Mouse (Mus musculus): ENCODE data around the gene Ihh. TPM values are rescaled to one million over a fixed set of nuclear protein-coding genes. Genes with fewer than 3 reads are reported as not detected.

The Ihh gene
- total RNA-seq (2014; rRNA removed) (0.16 and 1.2 TPM in 2 replicates), polyA plus RNA-seq (2015; fragmentation: Nextera tagmentation; extraction: Ambion mirVana) (0.21 TPM in 2 replicates)

DNA sequence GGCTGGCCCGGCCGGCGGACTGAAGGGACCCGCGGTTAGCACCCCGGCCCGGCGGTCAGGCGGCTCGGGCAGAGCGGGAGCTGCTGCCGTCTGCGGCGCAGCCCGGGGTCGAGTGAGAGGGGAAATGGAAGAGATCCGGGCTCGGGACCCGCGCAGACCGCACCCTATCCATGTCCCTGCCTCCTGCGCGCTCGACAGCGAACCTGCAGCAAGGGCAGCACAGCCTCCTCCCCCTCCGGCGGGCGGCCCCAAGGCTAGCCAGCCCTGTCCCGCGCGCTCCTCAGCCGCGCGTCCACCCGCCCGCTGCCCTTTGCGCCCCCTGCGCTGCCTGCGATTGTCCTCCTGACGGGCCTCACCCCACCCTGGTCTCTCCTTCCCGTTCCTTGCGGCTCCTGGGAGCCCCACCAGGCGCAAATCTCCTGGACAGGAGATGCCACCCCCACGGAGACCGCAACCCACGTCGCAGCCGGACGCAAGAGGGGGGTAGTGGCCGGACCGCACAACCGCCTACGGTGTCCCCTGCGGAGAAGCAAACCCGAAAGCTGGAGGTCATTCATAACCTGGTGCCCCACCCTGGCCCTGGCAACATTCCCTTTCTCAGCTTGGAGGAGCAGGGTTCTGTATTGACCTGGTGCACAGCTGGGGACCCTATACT, at the start of gene Ihh:
Gene Ihh (minus strand): TSS at position 117 of the 655 bp plus-strand sequence.
- no peak within 1 kb of the TSS for H3K27ac ChIP-seq (ENCODE audit: low read depth, low read length)
- peak within 1 kb of the TSS; percentile 51 for H3K4me2 ChIP-seq (ENCODE audit: low read depth, low read length, poor library complexity, severe bottlenecking)
- peaks cover 19% of the 10 kb centered on the region; the same call in 1 of the 2 replicates for H3K4me1 ChIP-seq (ENCODE audit: insufficient read depth, low read length)
- 2% methylated on average over 43 of the region's 55 CpGs for WGBS
- DNase-seq (ENCODE audit: low spot score) (no peak), ATAC-seq (ENCODE audit: low FRiP score) (no peak)
- H3K9ac ChIP-seq (replicated peaks; ENCODE audit: low read length, poor library complexity, severe bottlenecking): 0 out of 2 replicates have a peak within 1 kb of the TSS, but pooled peaks have one; percentile 24
- peaks cover 78% of the 10 kb centered on the region for H3K27me3 ChIP-seq (ENCODE audit: insufficient read depth, low read length)
- H3K9me3 ChIP-seq (ENCODE audit: low read length): no peaks in the 10 kb centered on the region
- TF ChIP-seq CTCF (IDR thresholded peaks at IDR 0.05): no peak
- no peaks in the 10 kb centered on the region for H3K36me3 ChIP-seq (ENCODE audit: insufficient read depth, low read length)
- H3K4me3 ChIP-seq (ENCODE audit: low read depth, low read length): peak within 1 kb of the TSS; percentile 25

DNA sequence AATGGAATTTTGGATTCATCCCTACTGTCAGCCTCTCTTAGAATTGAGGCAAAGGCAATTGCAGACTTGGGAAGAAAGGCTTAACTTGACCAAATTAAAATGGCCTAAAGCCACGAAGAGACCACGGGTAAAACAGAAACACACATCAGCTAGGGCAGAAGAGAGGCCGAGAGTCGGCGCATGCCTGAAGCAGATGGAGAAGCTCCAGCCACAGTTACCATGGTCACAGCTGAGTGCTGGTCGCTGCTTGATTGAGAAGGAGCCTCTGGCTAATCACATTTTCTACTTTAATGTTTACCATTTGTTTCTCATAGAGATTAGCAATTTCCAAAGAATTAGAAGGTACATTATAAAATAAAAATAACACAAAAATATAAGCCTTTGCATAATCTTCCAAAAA, 49.7 kb upstream of the Ihh start:
- DNase-seq (ENCODE audit: low spot score): peak; percentile 53
- 54% methylated on average over 6 of the region's 6 CpGs for WGBS
- Histone ChIP-seq H3K27ac (ENCODE audit: low read depth, low read length) (no peak overlapping the region), H3K4me2 (ENCODE audit: low read depth, low read length, poor library complexity, severe bottlenecking) (no peak overlapping the region), H3K4me1 (ENCODE audit: insufficient read depth, low read length) (no peaks in the 10 kb centered on the region), H3K36me3 (ENCODE audit: insufficient read depth, low read length) (no peaks in the 10 kb centered on the region), H3K4me3 (ENCODE audit: low read depth, low read length) (no peak overlapping the region), H3K27me3 (ENCODE audit: insufficient read depth, low read length) (no peaks in the 10 kb centered on the region), H3K9me3 (ENCODE audit: low read length) (no peaks in the 10 kb centered on the region), H3K9ac (replicated peaks; ENCODE audit: low read length, poor library complexity, severe bottlenecking) (no peak overlapping the region)
- no peak for TF ChIP-seq CTCF (IDR thresholded peaks at IDR 0.05)
- no peak for ATAC-seq (ENCODE audit: low FRiP score)

DNA sequence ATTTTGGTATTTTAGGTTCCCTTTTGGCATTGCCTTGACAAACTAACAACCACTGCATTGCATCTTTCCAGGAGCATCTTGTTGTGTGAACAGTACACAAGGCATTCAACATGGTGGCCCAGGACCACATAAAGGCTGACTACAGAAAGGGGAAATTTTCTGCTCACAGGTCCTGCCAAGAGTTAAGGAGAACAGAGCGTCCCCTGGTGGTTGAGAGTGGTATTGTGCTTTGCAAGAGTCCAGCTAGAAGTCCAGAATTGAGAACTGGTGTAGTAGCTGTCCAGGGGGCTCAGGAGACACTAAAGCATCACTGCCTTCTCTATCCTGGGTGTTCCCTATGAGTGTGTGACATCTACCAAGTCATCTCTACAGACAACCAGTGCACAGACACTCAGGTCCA, 49.0 kb upstream of the Ihh start:
- DNase-seq (ENCODE audit: low spot score): peak; percentile 17
- 7% methylated on average over 1 of the region's 1 CpGs for WGBS
- Histone ChIP-seq H3K4me1 (ENCODE audit: insufficient read depth, low read length) (no peaks in the 10 kb centered on the region), H3K9me3 (ENCODE audit: low read length) (no peaks in the 10 kb centered on the region), H3K9ac (replicated peaks; ENCODE audit: low read length, poor library complexity, severe bottlenecking) (no peak overlapping the region), H3K4me2 (ENCODE audit: low read depth, low read length, poor library complexity, severe bottlenecking) (no peak overlapping the region), H3K4me3 (ENCODE audit: low read depth, low read length) (no peak overlapping the region), H3K27me3 (ENCODE audit: insufficient read depth, low read length) (no peaks in the 10 kb centered on the region), H3K27ac (ENCODE audit: low read depth, low read length) (no peak overlapping the region), H3K36me3 (ENCODE audit: insufficient read depth, low read length) (no peaks in the 10 kb centered on the region)
- peak; percentile 69 for TF ChIP-seq CTCF (IDR thresholded peaks at IDR 0.05)
- ATAC-seq (ENCODE audit: low FRiP score): no peak

DNA sequence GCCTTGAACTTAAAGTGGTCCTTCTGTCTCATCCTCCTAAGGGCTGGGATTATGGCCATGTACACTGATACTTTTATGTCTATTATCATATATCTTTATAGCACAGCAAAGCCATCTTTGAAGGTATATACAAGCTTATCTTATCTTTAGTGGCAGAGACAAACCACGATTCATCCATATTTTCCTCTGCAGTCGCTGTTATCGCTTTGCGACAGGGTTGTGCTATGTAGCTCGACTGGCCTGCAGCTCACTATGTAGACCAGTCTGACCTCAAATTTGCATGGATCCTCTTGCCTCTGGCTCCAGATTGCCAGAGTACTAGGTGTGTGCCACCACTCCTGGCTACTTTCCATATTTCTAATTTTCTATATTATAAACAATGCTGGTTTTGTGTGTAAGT, 47.7 kb upstream of the Ihh start:
- ATAC-seq (ENCODE audit: low FRiP score) (no peak), DNase-seq (ENCODE audit: low spot score) (no peak)
- H3K9ac ChIP-seq (replicated peaks; ENCODE audit: low read length, poor library complexity, severe bottlenecking): no peak overlapping the region
- TF ChIP-seq CTCF (IDR thresholded peaks at IDR 0.05): no peak
- no peaks in the 10 kb centered on the region for H3K4me1 ChIP-seq (ENCODE audit: insufficient read depth, low read length)
- no peaks in the 10 kb centered on the region for H3K36me3 ChIP-seq (ENCODE audit: insufficient read depth, low read length)
- WGBS: 84% methylated on average over 5 of the region's 5 CpGs
- no peak overlapping the region for H3K27ac ChIP-seq (ENCODE audit: low read depth, low read length)
- H3K27me3 ChIP-seq (ENCODE audit: insufficient read depth, low read length): no peaks in the 10 kb centered on the region
- H3K9me3 ChIP-seq (ENCODE audit: low read length): no peaks in the 10 kb centered on the region
- no peak overlapping the region for H3K4me2 ChIP-seq (ENCODE audit: low read depth, low read length, poor library complexity, severe bottlenecking)
- no peak overlapping the region for H3K4me3 ChIP-seq (ENCODE audit: low read depth, low read length)

- ATAC-seq (ENCODE audit: low FRiP score): no peak
Measured at GRCm38 (mm10) chr1:74997231-74997630, 45.8 kb upstream of the Ihh start.

GRCm38 (mm10) chr1:74977001-74977400, 25.5 kb upstream of the Ihh start:
- Histone ChIP-seq H3K9ac (replicated peaks; ENCODE audit: low read length, poor library complexity, severe bottlenecking) (no peak overlapping the region), H3K9me3 (ENCODE audit: low read length) (no peaks in the 10 kb centered on the region), H3K27me3 (ENCODE audit: insufficient read depth, low read length) (no peaks in the 10 kb centered on the region), H3K36me3 (ENCODE audit: insufficient read depth, low read length) (no peaks in the 10 kb centered on the region), H3K4me1 (ENCODE audit: insufficient read depth, low read length) (no peaks in the 10 kb centered on the region), H3K27ac (ENCODE audit: low read depth, low read length) (no peak overlapping the region), H3K4me2 (ENCODE audit: low read depth, low read length, poor library complexity, severe bottlenecking) (no peak overlapping the region), H3K4me3 (ENCODE audit: low read depth, low read length) (no peak overlapping the region)
- 89% methylated on average over 8 of the region's 8 CpGs for WGBS
- DNase-seq (ENCODE audit: low spot score): no peak
- no peak for TF ChIP-seq CTCF (IDR thresholded peaks at IDR 0.05)
- ATAC-seq (ENCODE audit: low FRiP score): no peak

More at GRCm38 (mm10) chr1:74997231-74997630, 45.8 kb upstream of the Ihh start:
- no peak overlapping the region for H3K27ac ChIP-seq (ENCODE audit: low read depth, low read length)
- H3K9me3 ChIP-seq (ENCODE audit: low read length): no peaks in the 10 kb centered on the region
- H3K9ac ChIP-seq (replicated peaks; ENCODE audit: low read length, poor library complexity, severe bottlenecking): no peak overlapping the region
- no peaks in the 10 kb centered on the region for H3K4me1 ChIP-seq (ENCODE audit: insufficient read depth, low read length)
- H3K36me3 ChIP-seq (ENCODE audit: insufficient read depth, low read length): no peaks in the 10 kb centered on the region
- WGBS: 80% methylated on average over 2 of the region's 2 CpGs
- DNase-seq (ENCODE audit: low spot score): no peak
- H3K4me2 ChIP-seq (ENCODE audit: low read depth, low read length, poor library complexity, severe bottlenecking): no peak overlapping the region
- H3K27me3 ChIP-seq (ENCODE audit: insufficient read depth, low read length): no peaks in the 10 kb centered on the region
- no peak for TF ChIP-seq CTCF (IDR thresholded peaks at IDR 0.05)
- H3K4me3 ChIP-seq (ENCODE audit: low read depth, low read length): no peak overlapping the region

Data from midbrain, postnatal 0 days (tissue).